Comparison of ENCODE assay signal across 15 mouse cellular contexts in the genomic region with DNA sequence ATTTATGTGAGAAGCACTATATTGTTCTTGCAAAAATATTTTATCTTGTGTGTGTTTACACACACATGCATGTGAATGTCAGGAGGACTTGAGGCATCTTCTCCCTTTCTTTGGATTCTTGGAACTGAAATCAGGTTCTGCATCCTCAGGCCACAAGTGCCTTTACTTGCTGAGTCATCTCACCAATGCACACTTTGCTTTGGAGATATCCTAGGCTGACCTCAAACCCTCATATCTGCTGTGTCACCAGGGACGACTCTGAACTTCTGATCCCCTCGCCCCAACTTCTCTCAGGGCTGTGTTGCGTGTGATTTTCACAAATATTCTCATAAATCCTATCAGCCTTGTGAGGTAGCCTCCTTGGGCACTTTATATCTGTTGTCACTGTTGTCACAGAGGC.
A peak's percentile ranks its signal among the peaks of the same experiment; 100 is the strongest.
DNase-seq lines count a peak whose midpoint lies in the region; ATAC-seq and TF ChIP-seq lines count a peak whose summit lies in the region.
"Had no signal": no experiment of that assay in that cellular context is flagged by ENCODE, and none has a peak within 500 bp of the region (broad histone marks: within the 10 kb centered on the region; RNA-seq: fewer than 3 reads in every experiment).

No protein-coding gene starts in this region.

- ATAC-seq in common myeloid progenitor, adult 5-6 weeks (replicated peaks; ENCODE audit: low read depth, poor library complexity, severe bottlenecking): peak; percentile 63
- peak; percentile 84 for ATAC-seq in liver, embryonic 13.5 days (ENCODE audit: low read depth)

- peaks cover 50% of the 10 kb centered on the region for H3K4me1 ChIP-seq in liver, embryonic 13.5 days (replicated peaks)
- peaks cover 11% of the 10 kb centered on the region; the same call in 1 of the 2 replicates for H3K4me1 ChIP-seq in small intestine, adult 2 months (ENCODE audit: control insufficient read depth, insufficient read depth, insufficient read length, low read length)
- H3K4me1 ChIP-seq in cerebellum, adult 2 months (ENCODE audit: control insufficient read depth, insufficient read depth, low read length): no peaks in the 10 kb centered on the region
- H3K4me1 ChIP-seq: heart, embryonic 13.5 days; midbrain, embryonic 10.5 days had no signal

- H3K36me3 ChIP-seq in liver, embryonic 13.5 days: peaks cover 24% of the 10 kb centered on the region
- peaks cover 14% of the 10 kb centered on the region for H3K36me3 ChIP-seq in small intestine, adult 2 months (ENCODE audit: control insufficient read depth, insufficient read depth, low read length)

- H3K9me3 ChIP-seq in liver, embryonic 13.5 days (replicated peaks): no peaks in the 10 kb centered on the region
- H3K9me3 ChIP-seq: midbrain, embryonic 10.5 days had no signal

- TF ChIP-seq POLR2A in small intestine, adult 2 months (IDR thresholded peaks at IDR 0.05; ENCODE audit: low read depth, low read length): no peak
- TF ChIP-seq POLR2A in cerebellum, adult 2 months (IDR thresholded peaks at IDR 0.05; ENCODE audit: borderline replicate concordance, insufficient read depth, low read length): no peak

- H3K27ac ChIP-seq in liver, embryonic 13.5 days: peak overlapping the region; percentile 86
- H3K27ac ChIP-seq in small intestine, adult 2 months (ENCODE audit: insufficient read depth, low read depth, low read length): peak overlapping the region; percentile 60; the same call in 1 of the 2 replicates
- H3K27ac ChIP-seq in cerebellum, adult 2 months (ENCODE audit: insufficient read depth, low read length): no peak overlapping the region
- H3K27ac ChIP-seq: heart, embryonic 13.5 days; hindbrain, embryonic 14.5 days; layer of hippocampus, adult 2 months; midbrain, embryonic 10.5 days had no signal

- no peak overlapping the region for H3K4me3 ChIP-seq in liver, embryonic 13.5 days (replicated peaks)
- H3K4me3 ChIP-seq in small intestine, adult 2 months (ENCODE audit: low read depth, low read length): no peak overlapping the region
- no peak overlapping the region for H3K4me3 ChIP-seq in cerebellum, adult 2 months (replicated peaks; ENCODE audit: insufficient read depth, low read depth, low read length)
- H3K4me3 ChIP-seq: heart, embryonic 13.5 days; layer of hippocampus, adult 2 months; midbrain, embryonic 10.5 days had no signal

- TF ChIP-seq CTCF in small intestine, adult 2 months (IDR thresholded peaks at IDR 0.05; ENCODE audit: extremely low read depth, insufficient read length, insufficient replicate concordance, low read depth, low read length): no peak
- no peak for TF ChIP-seq CTCF in cerebellum, adult 2 months (IDR thresholded peaks at IDR 0.05; ENCODE audit: borderline replicate concordance, insufficient read depth, low read depth, low read length)

- WGBS in liver, embryonic 13.5 days (ENCODE audit: insufficient replicate concordance): 24% methylated on average over 3 of the region's 3 CpGs
- 58% methylated on average over 3 of the region's 3 CpGs for WGBS in small intestine, adult 2 months
- 94% methylated on average over 3 of the region's 3 CpGs for WGBS in cerebellum, adult 2 months

- intact Hi-C loops in heart, postnatal 36 days (cut with DNase I): no loop called here

- peak overlapping the region; percentile 36 for H3K4me2 ChIP-seq in liver, embryonic 13.5 days
- H3K4me2 ChIP-seq: heart, embryonic 13.5 days; hindbrain, embryonic 14.5 days had no signal

- no peaks in the 10 kb centered on the region for H3K27me3 ChIP-seq in liver, embryonic 13.5 days
- H3K27me3 ChIP-seq in small intestine, adult 2 months (ENCODE audit: control insufficient read depth, insufficient read depth, low read length): no peaks in the 10 kb centered on the region
- no peaks in the 10 kb centered on the region for H3K27me3 ChIP-seq in cerebellum, adult 2 months (ENCODE audit: control insufficient read depth, insufficient read depth, low read length)
- H3K27me3 ChIP-seq: heart, embryonic 13.5 days had no signal

- peak; percentile 83 for DNase-seq in heart, adult 11 months
- DNase-seq in heart, postnatal 36 days: no peak
- peak; percentile 65 for DNase-seq in liver, embryonic 13.5 days
- DNase-seq in embryo, embryonic 9.5 days (ENCODE audit: extremely low spot score): no peak
- DNase-seq in cerebellum, adult 2 months: no peak
- DNase-seq in left cerebral cortex, adult 9 months (ENCODE audit: low spot score in 2 of 2): no peak
- DNase-seq: kidney, adult 8-10 months; lung, adult 2 months; right cerebral cortex, postnatal 4 days had no signal

- H3K9ac ChIP-seq in liver, embryonic 13.5 days: peak overlapping the region; percentile 40
- H3K9ac ChIP-seq: heart, embryonic 13.5 days; hindbrain, embryonic 14.5 days had no signal

Comparison
In these comparisons a context has a peak if more than half of its experiments do, and no peak if none do; other contexts are left out.
1. DNase-seq: peak in heart, adult 11 months (single experiment) and liver, embryonic 13.5 days (single experiment); none in heart, postnatal 36 days (0 of 2), embryo, embryonic 9.5 days (single experiment), cerebellum, adult 2 months (0 of 2) and left cerebral cortex, adult 9 months (0 of 2).